Mouse (Mus musculus): ENCODE data around the gene Lce1a2. TPM values are rescaled to one million over a fixed set of nuclear protein-coding genes. Genes with fewer than 3 reads are reported as not detected.
"Not testable (repeated sequence)": the region's sequence is repeated elsewhere in the genome, so short reads cannot be mapped to it uniquely, and the experiment has no call there.

Gene Lce1a2
- not detected in 2 replicates for polyA plus RNA-seq (2014; fragmentation: Nextera tagmentation; extraction: Ambion mirVana)

GRCm38 (mm10) chr3:92670215-92670614 is at the start of gene Lce1a2:
Gene Lce1a2 (minus strand): TSS chr3:92670315.
- no peaks in the 10 kb centered on the region for H3K27me3 ChIP-seq (ENCODE audit: control insufficient read depth, insufficient read depth, low read length)
- ATAC-seq (ENCODE audit: low FRiP score) (no peak), DNase-seq (ENCODE audit: low spot score, missing footprints) (no peak)
- H3K4me2 ChIP-seq = no peak within 1 kb of the TSS
- no peak within 1 kb of the TSS for H3K27ac ChIP-seq (ENCODE audit: low read depth, low read length)
- no peaks in the 10 kb centered on the region for H3K36me3 ChIP-seq (ENCODE audit: control insufficient read depth, insufficient read depth, low read length)
- H3K4me1 ChIP-seq (ENCODE audit: control insufficient read depth, insufficient read depth, low read length) = no peaks in the 10 kb centered on the region
- H3K9ac ChIP-seq (ENCODE audit: low read length) = no peak within 1 kb of the TSS
- no peak within 1 kb of the TSS for H3K4me3 ChIP-seq (ENCODE audit: low read depth, low read length)
- H3K9me3 ChIP-seq (ENCODE audit: control insufficient read depth, low read length) = no peaks in the 10 kb centered on the region

- Histone ChIP-seq H3K9ac (ENCODE audit: low read length) (no peak overlapping the region), H3K27me3 (ENCODE audit: control insufficient read depth, insufficient read depth, low read length) (no peaks in the 10 kb centered on the region), H3K36me3 (ENCODE audit: control insufficient read depth, insufficient read depth, low read length) (no peaks in the 10 kb centered on the region), H3K4me1 (ENCODE audit: control insufficient read depth, insufficient read depth, low read length) (no peaks in the 10 kb centered on the region), H3K27ac (ENCODE audit: low read depth, low read length) (no peak overlapping the region), H3K9me3 (ENCODE audit: control insufficient read depth, low read length) (no peaks in the 10 kb centered on the region), H3K4me3 (ENCODE audit: low read depth, low read length) (no peak overlapping the region), H3K4me2 (no peak overlapping the region)
- ATAC-seq (ENCODE audit: low FRiP score) (no peak), DNase-seq (ENCODE audit: low spot score, missing footprints) (no peak)
Observed at GRCm38 (mm10) chr3:92715122-92715521, 45.0 kb upstream of the Lce1a2 start.

DNA sequence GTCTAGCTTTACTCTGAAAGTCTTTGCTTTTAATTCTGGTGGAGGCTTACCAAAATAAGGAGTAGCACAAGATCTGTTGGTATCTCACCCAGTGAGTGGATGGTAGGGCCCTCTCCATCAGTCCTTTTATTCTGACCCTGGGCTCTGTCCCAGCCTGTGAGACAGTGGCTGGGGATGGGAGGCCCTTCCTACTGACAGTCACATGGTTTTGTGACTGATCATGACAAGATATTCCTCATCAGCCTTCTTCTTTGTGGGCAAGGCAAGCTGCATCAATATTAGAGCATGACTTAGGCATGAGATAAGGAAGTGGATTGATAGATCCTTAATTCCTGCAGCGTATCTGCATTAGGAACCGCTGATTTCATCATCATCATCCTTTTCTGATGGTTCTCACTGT is 38.9 kb upstream of the Lce1a2 start, which contains the start of gene Lce1e:
Gene Lce1e, minus strand, starts transcription at position 101 of the 400 bp plus-strand sequence.
- no peak within 1 kb of the TSS for H3K9ac ChIP-seq (ENCODE audit: low read length)
- H3K4me2 ChIP-seq = no peak within 1 kb of the TSS
- ATAC-seq (ENCODE audit: low FRiP score) (no peak), DNase-seq (ENCODE audit: low spot score, missing footprints) (no peak)
- no peak within 1 kb of the TSS for H3K27ac ChIP-seq (ENCODE audit: low read depth, low read length)
- WGBS = 90% methylated on average over 2 of the region's 2 CpGs
- H3K4me3 ChIP-seq (ENCODE audit: low read depth, low read length) = no peak within 1 kb of the TSS
- H3K27me3 ChIP-seq (ENCODE audit: control insufficient read depth, insufficient read depth, low read length) = no peaks in the 10 kb centered on the region
- no peaks in the 10 kb centered on the region for H3K4me1 ChIP-seq (ENCODE audit: control insufficient read depth, insufficient read depth, low read length)
- H3K9me3 ChIP-seq (ENCODE audit: control insufficient read depth, low read length) = no peaks in the 10 kb centered on the region
- H3K36me3 ChIP-seq (ENCODE audit: control insufficient read depth, insufficient read depth, low read length) = no peaks in the 10 kb centered on the region

DNA sequence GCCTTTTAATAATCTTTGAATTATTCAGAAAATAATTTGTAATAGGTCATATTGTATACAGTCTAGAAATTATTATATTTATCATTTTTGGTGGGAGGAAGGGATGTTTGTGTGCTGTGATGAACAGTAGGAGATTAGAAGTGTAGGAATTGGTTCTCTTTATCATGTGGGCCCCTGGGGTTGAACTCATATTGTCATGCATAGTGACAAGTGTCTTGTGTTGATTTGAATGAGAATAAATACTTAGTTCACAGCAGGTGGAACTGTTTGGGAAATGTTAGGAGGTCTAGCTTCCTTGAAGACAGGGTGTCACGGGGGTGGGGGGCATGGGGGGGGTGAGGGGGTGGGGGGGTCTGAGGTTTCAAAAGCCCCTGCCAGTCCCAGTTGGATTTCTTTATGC is 24.5 kb upstream of the Lce1a2 start:
- ATAC-seq (ENCODE audit: low FRiP score) (no peak), DNase-seq (ENCODE audit: low spot score, missing footprints) (no peak)
- no peaks in the 10 kb centered on the region for H3K9me3 ChIP-seq (ENCODE audit: control insufficient read depth, low read length)
- H3K4me1 ChIP-seq (ENCODE audit: control insufficient read depth, insufficient read depth, low read length) = no peaks in the 10 kb centered on the region
- no peak overlapping the region for H3K4me2 ChIP-seq
- H3K9ac ChIP-seq (ENCODE audit: low read length) = no peak overlapping the region
- no peak overlapping the region for H3K27ac ChIP-seq (ENCODE audit: low read depth, low read length)
- WGBS = 0% methylated on average over 1 of the region's 1 CpGs
- H3K36me3 ChIP-seq (ENCODE audit: control insufficient read depth, insufficient read depth, low read length) = no peaks in the 10 kb centered on the region
- no peak overlapping the region for H3K4me3 ChIP-seq (ENCODE audit: low read depth, low read length)
- no peaks in the 10 kb centered on the region for H3K27me3 ChIP-seq (ENCODE audit: control insufficient read depth, insufficient read depth, low read length)

- Histone ChIP-seq H3K9me3 (ENCODE audit: control insufficient read depth, low read length) (no peaks in the 10 kb centered on the region), H3K4me3 (ENCODE audit: low read depth, low read length) (no peak overlapping the region), H3K9ac (ENCODE audit: low read length) (no peak overlapping the region), H3K4me1 (ENCODE audit: control insufficient read depth, insufficient read depth, low read length) (no peaks in the 10 kb centered on the region), H3K27ac (ENCODE audit: low read depth, low read length) (no peak overlapping the region), H3K27me3 (ENCODE audit: control insufficient read depth, insufficient read depth, low read length) (no peaks in the 10 kb centered on the region), H3K4me2 (no peak overlapping the region), H3K36me3 (ENCODE audit: control insufficient read depth, insufficient read depth, low read length) (no peaks in the 10 kb centered on the region)
- ATAC-seq (ENCODE audit: low FRiP score) = no peak
- DNase-seq (ENCODE audit: low spot score, missing footprints) = no peak
Observed at GRCm38 (mm10) chr3:92691688-92692087, 21.6 kb upstream of the Lce1a2 start.

DNA sequence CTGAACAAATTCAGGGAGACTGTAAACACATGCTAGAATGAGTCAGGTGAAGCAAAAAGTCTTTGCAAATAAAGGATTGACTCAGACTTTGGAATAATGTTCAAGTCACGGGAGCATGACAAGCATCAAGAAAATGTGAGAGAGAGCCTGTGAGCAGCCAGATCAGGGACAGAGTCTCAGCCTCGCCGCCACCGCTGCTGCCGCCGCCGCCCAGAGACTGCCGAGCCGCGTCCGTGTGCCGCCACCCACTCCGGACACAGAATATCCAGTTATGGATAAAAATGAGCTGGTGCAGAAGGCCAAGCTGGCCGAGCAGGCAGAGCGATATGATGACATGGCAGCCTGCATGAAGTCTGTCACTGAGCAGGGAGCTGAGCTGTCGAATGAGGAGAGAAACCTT is 19.0 kb upstream of the Lce1a2 start:
- not testable (repeated sequence) for H3K9me3 ChIP-seq (ENCODE audit: control insufficient read depth, low read length); H3K9ac ChIP-seq (ENCODE audit: low read length); DNase-seq (ENCODE audit: low spot score, missing footprints); ATAC-seq (ENCODE audit: low FRiP score); H3K27ac ChIP-seq (ENCODE audit: low read depth, low read length); H3K27me3 ChIP-seq (ENCODE audit: control insufficient read depth, insufficient read depth, low read length); H3K4me3 ChIP-seq (ENCODE audit: low read depth, low read length); H3K36me3 ChIP-seq (ENCODE audit: control insufficient read depth, insufficient read depth, low read length); H3K4me2 ChIP-seq; H3K4me1 ChIP-seq (ENCODE audit: control insufficient read depth, insufficient read depth, low read length)
- 83% methylated on average over 16 of the region's 16 CpGs for WGBS

DNA sequence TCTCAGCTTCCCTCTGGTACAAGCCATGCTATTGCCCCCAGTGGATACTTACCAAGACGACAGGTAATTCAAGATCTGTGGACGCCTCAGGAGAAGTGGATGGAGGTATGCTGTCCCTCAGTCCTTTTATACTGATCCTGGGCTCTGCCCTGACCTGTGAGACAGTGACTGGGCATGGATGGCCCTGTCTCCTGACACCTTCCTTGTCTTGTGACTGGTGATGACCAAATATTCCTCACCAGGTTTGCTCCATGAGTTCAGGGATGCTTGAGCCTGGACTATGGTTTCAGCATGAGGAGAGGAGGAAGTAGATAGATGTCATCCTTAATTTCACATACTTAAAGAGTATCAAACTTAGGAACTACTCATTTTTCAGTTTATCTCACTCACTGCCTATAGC is 17.0 kb upstream of the Lce1a2 start, which contains the start of gene Lce1d:
Gene Lce1d, minus strand, starts transcription at position 101 of the 400 bp plus-strand sequence.
- WGBS = 79% methylated on average over 2 of the region's 2 CpGs

DNA sequence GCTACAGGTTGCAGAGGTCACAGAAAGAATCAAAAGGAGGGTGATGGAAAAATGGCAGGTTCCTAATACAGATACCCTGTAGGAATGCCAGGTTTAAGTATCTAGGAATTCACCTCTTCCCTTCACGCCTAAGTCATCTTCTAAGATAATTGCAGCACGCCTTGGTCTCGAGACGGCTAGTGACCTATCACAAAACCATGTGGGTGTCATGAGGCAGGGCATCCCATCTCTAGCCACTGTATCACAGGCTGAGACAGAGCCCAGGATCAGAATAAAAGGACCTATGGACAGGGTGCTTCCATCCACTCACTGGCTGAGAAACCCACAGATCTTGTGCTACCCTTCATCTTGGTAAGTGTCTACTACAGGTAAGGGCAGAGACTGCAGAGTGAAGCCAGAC is 8.8 kb upstream of the Lce1a2 start, which contains the start of gene Lce1c:
Gene Lce1c, plus strand, starts transcription at position 301 of the 400 bp plus-strand sequence.
- no peaks in the 10 kb centered on the region for H3K9me3 ChIP-seq (ENCODE audit: control insufficient read depth, low read length)
- H3K4me3 ChIP-seq (ENCODE audit: low read depth, low read length) = no peak within 1 kb of the TSS
- H3K9ac ChIP-seq (ENCODE audit: low read length) = no peak within 1 kb of the TSS
- no peaks in the 10 kb centered on the region for H3K36me3 ChIP-seq (ENCODE audit: control insufficient read depth, insufficient read depth, low read length)
- no peak within 1 kb of the TSS for H3K4me2 ChIP-seq
- ATAC-seq (ENCODE audit: low FRiP score) = no peak
- H3K27me3 ChIP-seq (ENCODE audit: control insufficient read depth, insufficient read depth, low read length) = no peaks in the 10 kb centered on the region
- no peak for DNase-seq (ENCODE audit: low spot score, missing footprints)
- WGBS = 86% methylated on average over 4 of the region's 4 CpGs
- no peaks in the 10 kb centered on the region for H3K4me1 ChIP-seq (ENCODE audit: control insufficient read depth, insufficient read depth, low read length)
- no peak within 1 kb of the TSS for H3K27ac ChIP-seq (ENCODE audit: low read depth, low read length)

More for the DNA sequence above, 17.0 kb upstream of the Lce1a2 start, which contains the start of gene Lce1d:
- Histone ChIP-seq H3K4me3 (ENCODE audit: low read depth, low read length) (no peak within 1 kb of the TSS), H3K27ac (ENCODE audit: low read depth, low read length) (no peak within 1 kb of the TSS), H3K4me1 (ENCODE audit: control insufficient read depth, insufficient read depth, low read length) (no peaks in the 10 kb centered on the region), H3K4me2 (no peak within 1 kb of the TSS), H3K9me3 (ENCODE audit: control insufficient read depth, low read length) (no peaks in the 10 kb centered on the region), H3K27me3 (ENCODE audit: control insufficient read depth, insufficient read depth, low read length) (no peaks in the 10 kb centered on the region), H3K9ac (ENCODE audit: low read length) (no peak within 1 kb of the TSS), H3K36me3 (ENCODE audit: control insufficient read depth, insufficient read depth, low read length) (no peaks in the 10 kb centered on the region)
- ATAC-seq (ENCODE audit: low FRiP score) (no peak), DNase-seq (ENCODE audit: low spot score, missing footprints) (no peak)

DNA sequence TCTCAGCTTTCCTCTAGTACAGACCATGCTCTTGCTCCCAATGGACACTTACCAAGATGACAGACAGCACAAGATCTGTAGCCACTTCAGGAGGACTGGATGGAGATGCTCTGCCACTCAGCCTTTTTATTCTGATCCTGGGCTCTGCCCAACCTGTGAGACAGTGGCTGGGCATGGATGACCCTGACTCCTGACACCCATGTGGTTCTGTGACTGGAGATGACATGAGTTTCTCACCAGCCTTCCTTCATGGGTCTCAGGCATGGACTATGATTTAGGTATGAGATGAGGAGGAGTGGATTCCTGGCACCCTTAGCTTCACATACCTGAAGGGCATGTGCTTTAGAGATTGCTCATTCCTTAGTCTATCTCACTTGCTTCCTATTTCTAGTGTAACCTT is 13.3 kb downstream of the Lce1a2 start, which contains the start of gene Lce1b:
Gene Lce1b, minus strand, starts transcription at position 101 of the 400 bp plus-strand sequence.
- ATAC-seq (ENCODE audit: low FRiP score) (no peak), DNase-seq (ENCODE audit: low spot score, missing footprints) (no peak)
- Histone ChIP-seq H3K27me3 (ENCODE audit: control insufficient read depth, insufficient read depth, low read length) (no peaks in the 10 kb centered on the region), H3K4me3 (ENCODE audit: low read depth, low read length) (no peak within 1 kb of the TSS), H3K9me3 (ENCODE audit: control insufficient read depth, low read length) (no peaks in the 10 kb centered on the region), H3K9ac (ENCODE audit: low read length) (no peak within 1 kb of the TSS), H3K4me1 (ENCODE audit: control insufficient read depth, insufficient read depth, low read length) (no peaks in the 10 kb centered on the region), H3K4me2 (no peak within 1 kb of the TSS), H3K36me3 (ENCODE audit: control insufficient read depth, insufficient read depth, low read length) (no peaks in the 10 kb centered on the region), H3K27ac (ENCODE audit: low read depth, low read length) (no peak within 1 kb of the TSS)

DNA sequence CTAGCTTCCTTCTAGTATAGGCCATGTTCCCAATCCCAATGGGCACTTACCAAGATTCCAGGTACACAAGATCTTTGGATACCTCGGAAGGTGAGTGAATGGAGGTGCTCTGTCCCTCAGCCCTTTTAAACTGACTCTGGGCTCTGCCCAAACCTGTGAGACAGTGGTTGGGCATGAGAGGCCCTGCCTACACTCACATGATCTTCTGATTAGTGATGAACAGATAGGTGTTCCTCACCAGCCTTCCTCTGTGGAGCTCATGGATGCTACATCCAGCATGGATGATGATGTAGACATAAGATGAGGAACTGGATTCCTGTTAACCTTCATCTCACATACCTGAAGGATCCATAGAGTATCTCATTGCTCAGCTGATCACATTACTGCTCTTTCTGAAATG is 21.9 kb downstream of the Lce1a2 start, which contains the start of gene Lce1a1:
Gene Lce1a1, minus strand, starts transcription at position 101 of the 400 bp plus-strand sequence.
- Histone ChIP-seq H3K27ac (ENCODE audit: low read depth, low read length) (no peak within 1 kb of the TSS), H3K27me3 (ENCODE audit: control insufficient read depth, insufficient read depth, low read length) (no peaks in the 10 kb centered on the region), H3K4me1 (ENCODE audit: control insufficient read depth, insufficient read depth, low read length) (no peaks in the 10 kb centered on the region), H3K4me3 (ENCODE audit: low read depth, low read length) (no peak within 1 kb of the TSS), H3K9me3 (ENCODE audit: control insufficient read depth, low read length) (no peaks in the 10 kb centered on the region), H3K4me2 (no peak within 1 kb of the TSS), H3K36me3 (ENCODE audit: control insufficient read depth, insufficient read depth, low read length) (no peaks in the 10 kb centered on the region), H3K9ac (ENCODE audit: low read length) (no peak within 1 kb of the TSS)
- ATAC-seq (ENCODE audit: low FRiP score) = no peak
- 93% methylated on average over 1 of the region's 1 CpGs for WGBS
- no peak for DNase-seq (ENCODE audit: low spot score, missing footprints)
